ENCODE assay signal across 14 mouse cellular contexts in the genomic region with DNA sequence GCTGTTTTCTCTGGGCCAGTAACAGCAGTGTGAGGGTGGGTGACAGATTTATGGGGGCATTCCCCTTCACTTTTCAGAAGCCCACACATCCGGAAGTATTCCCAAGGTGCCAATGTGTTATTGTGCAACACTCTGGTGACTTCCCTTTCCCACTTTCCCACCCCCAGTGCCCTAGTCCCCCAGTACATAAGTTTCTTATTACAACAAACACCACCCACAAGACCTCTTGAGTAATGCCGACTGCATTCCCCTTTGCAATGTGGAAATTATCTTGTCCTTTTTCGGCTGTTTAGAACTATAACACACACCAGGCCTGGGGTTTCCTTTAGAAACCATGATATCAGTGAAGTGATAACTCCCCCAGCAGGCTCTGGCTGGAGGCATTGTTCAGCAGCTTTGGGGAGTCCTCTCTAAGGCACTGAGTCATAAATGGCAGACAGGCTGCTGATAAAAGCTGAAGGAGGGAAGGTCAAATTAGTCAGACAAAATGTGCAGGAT.
DNase-seq lines count a peak whose midpoint lies in the region; ATAC-seq and TF ChIP-seq lines count a peak whose summit lies in the region.
"Had no signal": no experiment of that assay in that cellular context is flagged by ENCODE, and none has a peak within 500 bp of the region (broad histone marks: within the 10 kb centered on the region; RNA-seq: fewer than 3 reads in every experiment).

No protein-coding gene starts in this region.

- DNase-seq in layer of hippocampus, adult 18-20 months (ENCODE audit: low spot score in 2 of 2): peak; percentile 3 to 19
- no peak for DNase-seq in layer of hippocampus, adult 11-12 months (ENCODE audit: low spot score)
- peak; percentile 22 for DNase-seq in adipocyte (ENCODE audit: low spot score)
- peak; percentile 53 for DNase-seq in embryo, embryonic 11 days
- no peak for DNase-seq in spleen, postnatal 4 days (ENCODE audit: low spot score in 2 of 2)
- DNase-seq in midbrain, embryonic 11.5 days (ENCODE audit: low spot score, missing footprints): no peak
- DNase-seq: cerebellum, adult 11-12 months; liver; thymus, postnatal 36 days had no signal

- no peaks in the 10 kb centered on the region for H3K9me3 ChIP-seq in midbrain, embryonic 11.5 days (ENCODE audit: control insufficient read depth, low read length)
- H3K9me3 ChIP-seq: hindbrain, embryonic 12.5 days had no signal

- no peak overlapping the region for H3ac ChIP-seq in myocyte (ENCODE audit: control insufficient read depth, insufficient read length)

- ATAC-seq in midbrain, embryonic 11.5 days (ENCODE audit: low FRiP score): no peak
- ATAC-seq: midbrain, embryonic 16.5 days had no signal

- TF ChIP-seq POLR2A in myocyte (IDR thresholded peaks at IDR 0.05; ENCODE audit: insufficient read length, low read depth): no peak

- 31% methylated on average over 3 of the region's 3 CpGs for WGBS in midbrain, embryonic 11.5 days

- H3K27ac ChIP-seq in midbrain, embryonic 11.5 days (ENCODE audit: low read depth, low read length): no peak overlapping the region
- H3K27ac ChIP-seq: hindbrain, embryonic 12.5 days; layer of hippocampus, adult 2 months had no signal

- H3K79me2 ChIP-seq in myocyte (ENCODE audit: control insufficient read depth, insufficient read depth): no peaks in the 10 kb centered on the region

- H3K4me3 ChIP-seq in myocyte: no peak overlapping the region
- H3K4me3 ChIP-seq in midbrain, embryonic 11.5 days (ENCODE audit: low read depth, low read length): no peak overlapping the region
- H3K4me3 ChIP-seq: hindbrain, embryonic 12.5 days; layer of hippocampus, adult 2 months had no signal

- H3K36me3 ChIP-seq in myocyte (ENCODE audit: control insufficient read depth, insufficient read depth): no peaks in the 10 kb centered on the region
- H3K36me3 ChIP-seq in midbrain, embryonic 11.5 days (ENCODE audit: control insufficient read depth, insufficient read depth, low read length): no peaks in the 10 kb centered on the region
- H3K36me3 ChIP-seq: G1E; hindbrain, embryonic 12.5 days had no signal

- H3K27me3 ChIP-seq in myocyte (ENCODE audit: control insufficient read depth, insufficient read depth, insufficient read length): no peaks in the 10 kb centered on the region
- H3K27me3 ChIP-seq in midbrain, embryonic 11.5 days (ENCODE audit: control insufficient read depth, insufficient read depth, low read length): 0 out of 2 replicates have a peak, but pooled peaks cover 3% of the 10 kb centered on the region
- H3K27me3 ChIP-seq: hindbrain, embryonic 12.5 days had no signal

- H3K9ac ChIP-seq in midbrain, embryonic 11.5 days (ENCODE audit: low read length): no peak overlapping the region
- H3K9ac ChIP-seq: hindbrain, embryonic 12.5 days had no signal

- peak overlapping the region; percentile 54 for H3K4me2 ChIP-seq in myocyte (ENCODE audit: low read depth)
- H3K4me2 ChIP-seq in midbrain, embryonic 11.5 days: no peak overlapping the region
- H3K4me2 ChIP-seq: hindbrain, embryonic 12.5 days had no signal

- H3K4me1 ChIP-seq in midbrain, embryonic 11.5 days (ENCODE audit: control insufficient read depth, insufficient read depth, low read length): peaks cover 25% of the 10 kb centered on the region

TF ChIP-seq in myocyte, 11 proteins besides CTCF, POLR2A, EP300 and RAD21:
- no peak for TF ChIP-seq MYOD1 (IDR thresholded peaks at IDR 0.05; ENCODE audit: control insufficient read depth in 1 of 3, insufficient read length in 2 of 3, low read depth in 2 of 3)
- TF ChIP-seq CEBPB (IDR thresholded peaks at IDR 0.05; ENCODE audit: insufficient read depth, poor library complexity, severe bottlenecking): peak; percentile 92
- no peak for TF ChIP-seq TCF12 (IDR thresholded peaks at IDR 0.05; ENCODE audit: insufficient read depth, poor library complexity, severe bottlenecking)

Comparison
In these comparisons a context has a peak if more than half of its experiments do, and no peak if none do; other contexts are left out.
1. DNase-seq: peak in layer of hippocampus, adult 18-20 months (2 of 2), adipocyte (single experiment) and embryo, embryonic 11 days (single experiment); none in layer of hippocampus, adult 11-12 months (single experiment), spleen, postnatal 4 days (0 of 2) and midbrain, embryonic 11.5 days (single experiment).